Mouse (Mus musculus) heart, embryonic 11.5 days (tissue): ENCODE data around the gene Maml1. TPM values are rescaled to one million over a fixed set of nuclear protein-coding genes. Genes with fewer than 3 reads are reported as not detected.
"Not testable (repeated sequence)": the region's sequence is repeated elsewhere in the genome, so short reads cannot be mapped to it uniquely, and the experiment has no call there.

Source experiments
- ATAC-seq: fragments of 200-750 bp; cut with Nextera tagmentation; replicated peaks from 2 replicates; pipeline ENCODE4 v1.8.0; 2017; ENCODE audit warnings: moderate library complexity; ENCODE audit not compliant: insufficient number of reproducible peaks, low FRiP score, low TSS enrichment
- H3K27ac ChIP-seq: fragments of 300-500 bp; sonication (generic); 2 replicates; pipeline ENCODE4 v1.5.1; 2014; ENCODE audit warnings: mild to moderate bottlenecking, low read depth, low read length
- H3K27me3 ChIP-seq: fragments of 300-500 bp; sonication (generic); 2 replicates; pipeline ENCODE4 v1.6.1; 2014; ENCODE audit warnings: mild to moderate bottlenecking, low read length, mixed read lengths; ENCODE audit not compliant: control insufficient read depth, insufficient read depth
- H3K36me3 ChIP-seq: fragments of 300-500 bp; sonication (generic); 2 replicates; pipeline ENCODE4 v1.6.1; 2014; ENCODE audit warnings: mild to moderate bottlenecking, low read length, moderate library complexity, mixed read lengths; ENCODE audit not compliant: control insufficient read depth, insufficient read depth
- H3K4me1 ChIP-seq: fragments of 300-500 bp; sonication (generic); 2 replicates; pipeline ENCODE4 v1.6.1; 2014; ENCODE audit warnings: low read length; ENCODE audit not compliant: control insufficient read depth, insufficient read depth
- H3K4me2 ChIP-seq: fragments of 300-500 bp; sonication (generic); 2 replicates; pipeline ENCODE4 v1.6.1; 2014; ENCODE audit warnings: mild to moderate bottlenecking, moderate library complexity
- H3K4me3 ChIP-seq: fragments of 300-500 bp; sonication (generic); 2 replicates; pipeline ENCODE4 v1.5.1; 2014; ENCODE audit warnings: low read depth, low read length
- H3K9ac ChIP-seq: fragments of 300-500 bp; sonication (generic); 2 replicates; pipeline ENCODE4 v1.6.1; 2014; ENCODE audit warnings: mild to moderate bottlenecking, low read depth, low read length, moderate library complexity
- H3K9me3 ChIP-seq: fragments of 300-500 bp; sonication (generic); replicated peaks from 2 replicates; pipeline ENCODE4 v1.6.1; 2016; ENCODE audit warnings: low read length; ENCODE audit not compliant: control insufficient read depth
- WGBS: fragments of 180-500 bp; shearing (Covaris S2); extraction: QIAGEN DNeasy Blood & Tissue Kit; methylation state at CpG from one replicate; pipeline ENCODE4 v1.1.7; 2014; ENCODE audit not compliant: insufficient replicate concordance; 5-methylcytosine and 5-hydroxymethylcytosine counted together
- polyA plus RNA-seq: library from polyadenylated mRNA; unstranded; fragments of >200 nt; fragmentation: Nextera tagmentation; extraction: Ambion mirVana; gene quantifications from 2 replicates; pipeline ENCODE4 v1.2.1, GENCODE M21; 2014

The Maml1 gene
- polyA plus RNA-seq, 1 experiment from 2014 or later = 5.9 TPM

DNA sequence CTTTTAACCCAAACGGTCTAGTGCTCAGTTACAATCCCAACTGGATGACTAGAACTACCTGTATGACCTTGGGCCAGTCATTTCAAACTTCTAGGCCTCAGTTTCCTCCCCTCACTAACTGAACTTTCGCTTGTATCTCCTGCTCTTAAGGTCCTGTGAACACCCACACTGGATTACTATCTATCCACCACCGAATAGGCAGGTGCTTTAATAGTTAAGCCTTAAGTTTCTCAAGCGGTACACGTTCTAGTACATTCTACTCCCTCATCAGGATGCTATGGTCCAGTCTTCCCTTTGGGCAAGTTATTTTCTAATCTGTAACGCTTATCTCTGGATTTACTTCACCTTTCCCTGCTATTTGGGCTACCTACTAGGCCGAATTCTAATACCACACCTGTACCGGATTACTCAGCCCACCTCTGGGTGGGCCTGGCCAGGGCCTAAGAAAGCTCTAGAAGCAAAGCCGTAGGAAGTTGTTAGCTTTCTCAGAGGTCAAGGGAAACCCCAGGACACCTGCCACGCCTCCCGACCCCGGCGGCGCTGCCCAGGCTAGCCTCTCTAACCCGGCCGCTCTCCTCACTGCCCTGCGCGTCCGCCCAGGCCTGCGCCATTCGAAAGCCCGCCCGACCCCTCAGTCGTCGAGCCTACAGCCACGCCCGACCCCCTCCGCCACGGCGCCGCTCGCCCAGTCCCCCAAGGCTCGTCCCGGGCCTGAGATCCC is 32.8 kb upstream of the Maml1 start:
- ATAC-seq = peak; percentile 66
- WGBS = 1% methylated on average over 34 of the region's 34 CpGs

GRCm38 (mm10) chr11:50323843-50324242 is 31.7 kb upstream of the Maml1 start:
- Histone ChIP-seq H3K27ac (peak overlapping the region; percentile 35; the same call in 1 of the 2 replicates), H3K4me1 (peaks cover 23% of the 10 kb centered on the region), H3K36me3 (peaks cover 5% of the 10 kb centered on the region), H3K27me3 (no peaks in the 10 kb centered on the region), H3K4me3 (peak overlapping the region; percentile 97), H3K9me3 (no peaks in the 10 kb centered on the region), H3K9ac (peak overlapping the region; percentile 99), H3K4me2 (peak overlapping the region; percentile 92)
- 6% methylated on average over 1 of the region's 1 CpGs for WGBS
- no peak for ATAC-seq

More for the DNA sequence above, 32.8 kb upstream of the Maml1 start:
- H3K27ac ChIP-seq = peak overlapping the region; percentile 94
- H3K27me3 ChIP-seq = no peaks in the 10 kb centered on the region
- H3K9me3 ChIP-seq = no peaks in the 10 kb centered on the region
- H3K4me2 ChIP-seq = peak overlapping the region; percentile 92
- H3K4me3 ChIP-seq = peak overlapping the region; percentile 97
- H3K4me1 ChIP-seq = peaks cover 23% of the 10 kb centered on the region
- H3K9ac ChIP-seq = peak overlapping the region; percentile 99
- peaks cover 5% of the 10 kb centered on the region for H3K36me3 ChIP-seq

DNA sequence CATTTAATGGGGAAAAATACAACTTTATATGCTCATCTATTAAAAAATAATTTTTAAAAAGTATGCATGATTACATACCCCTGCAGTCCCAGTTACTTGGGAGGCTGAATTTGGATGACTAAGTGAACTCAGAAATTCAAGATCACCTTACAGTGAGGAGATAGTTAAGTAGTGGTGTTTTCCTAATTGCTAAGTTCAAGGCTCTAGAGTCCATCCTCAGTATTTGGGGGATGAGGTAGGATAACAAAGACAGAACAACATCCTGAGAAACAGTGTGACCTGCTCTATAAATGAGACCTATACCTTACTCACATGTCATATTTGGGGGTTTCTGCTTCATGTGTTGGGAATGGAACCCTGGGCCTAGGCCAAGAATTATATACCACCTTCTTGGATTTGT is 30.2 kb upstream of the Maml1 start:
- ATAC-seq = no peak
- Histone ChIP-seq H3K9ac (no peak overlapping the region), H3K27ac (no peak overlapping the region), H3K4me2 (no peak overlapping the region), H3K4me1 (peaks cover 23% of the 10 kb centered on the region), H3K27me3 (no peaks in the 10 kb centered on the region), H3K4me3 (no peak overlapping the region), H3K9me3 (no peaks in the 10 kb centered on the region), H3K36me3 (no peaks in the 10 kb centered on the region)

GRCm38 (mm10) chr11:50321239-50321638 is 29.1 kb upstream of the Maml1 start:
- Histone ChIP-seq H3K4me1 (peaks cover 23% of the 10 kb centered on the region), H3K4me3 (no peak overlapping the region), H3K4me2 (no peak overlapping the region), H3K27ac (no peak overlapping the region), H3K9me3 (no peaks in the 10 kb centered on the region), H3K27me3 (no peaks in the 10 kb centered on the region), H3K9ac (no peak overlapping the region), H3K36me3 (no peaks in the 10 kb centered on the region)
- no peak for ATAC-seq
- WGBS = 92% methylated on average over 6 of the region's 6 CpGs

GRCm38 (mm10) chr11:50319343-50319742 is 27.2 kb upstream of the Maml1 start:
- WGBS = 82% methylated on average over 4 of the region's 4 CpGs
- not testable (repeated sequence) for ATAC-seq, H3K9ac ChIP-seq, H3K36me3 ChIP-seq, H3K4me3 ChIP-seq, H3K4me2 ChIP-seq, H3K27ac ChIP-seq, H3K27me3 ChIP-seq, H3K9me3 ChIP-seq
- peaks cover 23% of the 10 kb centered on the region for H3K4me1 ChIP-seq

- H3K4me2 ChIP-seq = no peak overlapping the region
- no peaks in the 10 kb centered on the region for H3K9me3 ChIP-seq
- H3K4me3 ChIP-seq = no peak overlapping the region
- H3K4me1 ChIP-seq = peaks cover 2% of the 10 kb centered on the region; the same call in 1 of the 2 replicates
- no peaks in the 10 kb centered on the region for H3K27me3 ChIP-seq
- 84% methylated on average over 2 of the region's 2 CpGs for WGBS
- no peak overlapping the region for H3K27ac ChIP-seq
- H3K36me3 ChIP-seq = no peaks in the 10 kb centered on the region
- H3K9ac ChIP-seq = no peak overlapping the region
- no peak for ATAC-seq
These were observed 20.7 kb upstream of the Maml1 start for GRCm38 (mm10) chr11:50312803-50313202.

GRCm38 (mm10) chr11:50303406-50303805 is 11.3 kb upstream of the Maml1 start:
- WGBS = 92% methylated on average over 2 of the region's 2 CpGs

DNA sequence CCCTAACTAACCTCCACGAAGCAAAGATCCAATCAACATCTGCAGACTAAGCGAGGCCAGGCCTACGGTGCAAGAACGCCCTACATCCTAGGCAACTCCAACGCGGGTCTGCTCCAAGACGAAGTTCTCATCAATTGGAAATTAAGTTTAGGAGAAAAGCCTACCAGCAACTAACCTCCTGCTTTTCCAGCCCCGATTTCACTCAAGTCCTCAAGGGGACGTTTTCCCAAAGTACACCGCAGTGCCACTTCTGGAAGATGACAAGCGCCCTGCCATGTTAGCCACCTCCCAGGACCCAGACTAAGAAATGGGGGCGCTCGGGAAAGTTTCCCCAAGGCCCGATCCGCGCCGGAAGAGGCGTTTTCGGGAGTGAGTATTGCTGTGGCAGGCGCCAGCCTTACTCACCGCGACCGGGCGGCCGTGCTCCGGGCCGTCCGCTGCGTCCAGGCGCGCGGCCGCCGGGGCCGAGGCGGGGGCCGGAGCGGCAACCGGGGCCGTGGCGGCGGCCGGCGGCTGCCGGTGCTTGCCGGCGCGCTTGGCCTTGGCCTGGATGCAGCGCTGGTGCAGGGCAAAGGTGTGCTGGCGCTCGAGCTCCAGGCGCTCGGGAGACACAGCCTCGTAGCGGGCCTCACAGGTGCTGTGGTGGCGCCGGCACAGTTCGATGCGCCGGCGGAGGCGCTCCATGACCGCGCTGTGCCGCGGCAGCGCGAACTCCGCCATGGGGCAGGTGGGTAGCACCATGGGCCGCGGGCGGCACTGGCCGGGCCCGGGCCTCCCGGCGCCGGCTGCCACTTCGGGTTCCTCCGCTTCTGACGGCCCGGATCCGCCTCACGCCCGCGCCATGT is 568 bp downstream of the Maml1 start:
- peaks cover 17% of the 10 kb centered on the region for H3K36me3 ChIP-seq
- peak overlapping the region; percentile 95 for H3K4me3 ChIP-seq
- peak; percentile 74 for ATAC-seq
- H3K27me3 ChIP-seq = no peaks in the 10 kb centered on the region
- peaks cover 14% of the 10 kb centered on the region for H3K4me1 ChIP-seq
- peak overlapping the region; percentile 99 for H3K9ac ChIP-seq
- no peaks in the 10 kb centered on the region for H3K9me3 ChIP-seq
- peak overlapping the region; percentile 99 for H3K27ac ChIP-seq
- under 1% methylated on average over 85 of the region's 85 CpGs for WGBS
- H3K4me2 ChIP-seq = peak overlapping the region; percentile 73

More at GRCm38 (mm10) chr11:50303406-50303805, 11.3 kb upstream of the Maml1 start:
- Histone ChIP-seq H3K9me3 (no peaks in the 10 kb centered on the region), H3K27ac (no peak overlapping the region), H3K9ac (no peak overlapping the region), H3K27me3 (no peaks in the 10 kb centered on the region), H3K36me3 (peaks cover 50% of the 10 kb centered on the region), H3K4me3 (no peak overlapping the region), H3K4me2 (no peak overlapping the region), H3K4me1 (no peaks in the 10 kb centered on the region)
- ATAC-seq = no peak
